Mouse (Mus musculus): ENCODE data around the gene Eloa.
"Not testable (repeated sequence)": the region's sequence is repeated elsewhere in the genome, so short reads cannot be mapped to it uniquely, and the experiment has no call there.

Gene Eloa

DNA sequence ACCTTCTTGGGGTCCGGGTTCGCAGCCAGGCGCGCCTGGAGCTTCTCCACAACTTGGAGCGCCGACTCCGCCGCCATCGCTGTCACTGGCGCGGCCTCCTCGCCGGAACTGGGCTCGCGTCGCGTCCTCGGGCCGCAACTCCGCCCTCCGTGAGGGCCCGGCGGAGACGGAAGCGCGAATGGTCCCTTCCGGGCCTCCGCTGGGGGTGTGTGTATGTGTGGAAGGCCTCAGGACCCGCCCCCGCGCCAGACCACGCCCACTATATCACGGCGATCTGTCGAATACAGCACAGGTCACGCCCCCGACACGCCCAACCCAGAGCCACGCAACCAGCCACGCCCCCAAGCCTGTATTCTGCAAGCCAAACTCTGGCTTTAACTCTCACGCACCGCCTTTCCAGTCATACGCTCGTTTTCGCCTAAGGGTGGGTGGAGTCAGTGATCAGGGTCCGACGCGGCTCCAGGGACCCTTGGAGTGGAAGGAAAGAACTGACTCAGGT, at the start of gene Eloa:
Gene Eloa (minus strand): TSS at position 215 of the 499 bp plus-strand sequence.
- peak; percentile 100 for DNase-seq (ENCODE audit: low spot score in 2 of 2)

DNA sequence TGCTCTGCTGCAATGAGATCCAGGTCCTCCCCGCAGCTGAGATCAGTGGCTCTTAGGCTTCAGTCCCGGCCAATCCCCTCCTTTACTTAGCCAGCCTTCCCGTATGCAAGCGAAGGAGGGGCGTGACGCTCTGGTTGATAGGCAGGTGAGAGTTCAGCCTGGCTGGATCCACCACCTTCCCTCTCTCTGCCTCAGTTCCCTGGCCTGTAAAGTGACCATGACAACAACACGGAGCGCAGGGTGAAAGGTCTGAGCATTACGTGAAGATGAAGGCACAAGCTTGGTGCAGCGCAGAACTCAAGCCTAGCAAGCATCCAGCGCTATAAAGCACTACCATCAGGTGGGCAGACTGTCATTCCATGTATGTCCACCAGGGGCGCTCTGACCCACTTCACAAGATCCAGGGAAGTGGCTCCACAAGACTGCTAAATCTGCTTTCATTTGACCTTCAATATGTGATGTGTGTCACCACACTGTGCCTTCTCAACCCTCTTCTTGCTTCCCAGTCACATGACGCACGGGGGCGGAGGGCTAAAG, 49.7 kb upstream of the Eloa start:
- peak; percentile 79 to 90 for DNase-seq (ENCODE audit: low spot score in 2 of 2)

DNA sequence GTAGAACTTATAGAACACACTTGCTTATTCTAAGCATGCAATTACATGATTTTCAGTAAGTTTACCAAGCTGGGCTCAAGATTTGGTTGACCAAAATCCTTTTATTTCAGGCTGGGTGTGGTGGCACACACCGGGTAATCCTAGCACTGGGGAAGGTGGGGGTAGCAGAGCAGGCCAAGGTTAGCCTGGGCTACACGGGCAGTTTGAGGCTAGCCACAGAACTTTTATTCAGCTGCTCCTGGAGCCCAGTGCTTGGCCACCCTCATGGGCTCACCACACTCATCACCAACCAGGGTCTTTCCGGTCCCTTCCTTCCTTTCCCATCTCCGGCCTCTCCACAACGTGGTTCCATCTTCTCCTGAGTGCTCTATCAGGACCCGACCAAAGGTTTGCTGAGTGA, 49.0 kb upstream of the Eloa start:
- DNase-seq (ENCODE audit: low spot score in 2 of 2), result no peak

DNA sequence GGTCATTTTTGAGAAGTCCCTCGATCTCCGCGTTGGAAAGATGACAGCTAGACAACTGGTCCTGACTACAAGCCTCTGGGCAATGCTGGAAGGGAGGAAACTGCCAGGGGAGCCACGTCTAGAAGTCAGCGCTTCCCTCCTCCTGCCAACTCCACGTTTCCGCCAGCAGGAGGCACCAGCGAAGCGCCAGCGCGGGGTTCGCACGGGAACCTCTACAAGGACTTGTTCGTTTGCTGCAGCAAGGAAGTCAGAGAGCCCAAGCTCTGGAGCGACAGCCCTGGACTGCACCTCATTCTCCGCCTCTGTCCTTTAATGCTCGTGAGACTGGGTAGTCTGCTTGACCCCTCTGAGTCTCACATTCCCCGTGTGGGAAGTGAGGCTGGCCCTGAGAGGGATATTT, 48.4 kb upstream of the Eloa start:
- peak; percentile 81 to 87 for DNase-seq (ENCODE audit: low spot score in 2 of 2)

DNA sequence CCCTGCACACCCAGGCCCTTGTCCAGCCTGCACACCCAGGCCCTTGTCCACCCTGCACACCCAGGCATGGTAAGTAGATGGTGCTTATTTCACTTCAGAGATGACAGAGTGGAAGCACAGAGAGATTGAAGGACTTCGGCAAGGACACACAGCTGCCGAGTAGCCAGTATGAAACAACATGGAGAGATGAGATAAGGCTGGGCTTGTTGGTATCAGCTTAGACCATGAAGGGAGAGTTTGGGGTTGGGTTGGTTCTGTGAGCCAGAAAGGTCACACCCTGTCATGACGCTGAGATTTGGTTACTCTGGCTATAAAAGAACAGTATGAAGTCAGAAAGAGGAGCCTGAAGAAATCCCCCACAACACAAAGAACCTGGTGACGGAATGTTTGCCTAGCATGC, 47.8 kb upstream of the Eloa start:
- no peak for DNase-seq (ENCODE audit: low spot score in 2 of 2)

DNA sequence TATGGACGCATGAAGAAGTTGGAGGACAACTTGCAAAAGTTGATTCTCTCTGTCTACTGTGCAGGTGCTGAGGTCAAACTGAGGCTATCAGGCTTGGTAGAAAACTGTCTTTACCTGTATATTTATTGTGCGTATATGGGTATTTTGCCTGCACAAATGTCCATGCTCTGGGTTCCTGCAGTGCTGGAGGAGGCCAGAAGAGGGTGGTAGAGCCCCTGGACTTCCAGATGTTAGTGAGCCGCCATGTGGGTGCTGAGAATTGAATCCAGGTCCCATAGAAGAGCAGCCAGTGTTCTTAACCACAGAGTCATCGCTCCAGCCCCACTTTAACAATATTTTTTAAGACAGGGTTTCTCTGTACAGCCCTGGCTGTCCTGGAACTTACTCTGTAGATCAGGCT, 41.6 kb upstream of the Eloa start:
- no peak for DNase-seq (ENCODE audit: low spot score in 2 of 2)

DNA sequence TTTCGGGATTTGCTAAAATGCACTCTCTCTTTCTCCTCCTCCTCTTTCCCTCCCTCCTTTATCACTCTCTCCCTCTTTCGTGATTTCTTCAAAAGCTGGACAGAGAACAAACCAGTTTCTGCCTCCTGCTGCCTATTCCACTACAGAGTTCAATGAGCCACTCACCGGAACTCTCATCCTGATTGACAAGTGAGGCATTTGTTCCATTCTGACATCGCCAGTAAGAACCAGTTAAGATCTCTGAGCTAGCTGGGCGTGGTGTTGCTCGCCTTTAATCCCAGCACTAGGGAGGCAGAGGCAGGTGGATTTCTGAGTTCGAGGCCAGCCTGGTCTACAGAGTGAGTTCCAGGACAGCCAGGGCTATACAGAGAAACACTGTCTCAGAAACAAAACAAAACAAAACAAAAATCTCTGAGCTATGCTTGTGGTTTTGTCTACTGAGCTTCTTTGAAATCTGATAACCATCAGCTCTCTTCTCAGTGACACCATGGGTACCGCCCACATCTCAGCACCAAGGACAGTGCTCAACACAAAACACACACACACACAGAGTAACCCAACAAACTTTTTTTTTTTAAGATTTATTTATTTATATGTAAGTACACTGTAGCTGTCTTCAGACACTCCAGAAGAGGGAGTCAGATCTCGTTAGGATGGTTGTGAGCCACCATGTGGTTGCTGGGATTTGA, 38.4 kb upstream of the Eloa start:
- DNase-seq (ENCODE audit: low spot score in 2 of 2), result not testable (repeated sequence)

DNA sequence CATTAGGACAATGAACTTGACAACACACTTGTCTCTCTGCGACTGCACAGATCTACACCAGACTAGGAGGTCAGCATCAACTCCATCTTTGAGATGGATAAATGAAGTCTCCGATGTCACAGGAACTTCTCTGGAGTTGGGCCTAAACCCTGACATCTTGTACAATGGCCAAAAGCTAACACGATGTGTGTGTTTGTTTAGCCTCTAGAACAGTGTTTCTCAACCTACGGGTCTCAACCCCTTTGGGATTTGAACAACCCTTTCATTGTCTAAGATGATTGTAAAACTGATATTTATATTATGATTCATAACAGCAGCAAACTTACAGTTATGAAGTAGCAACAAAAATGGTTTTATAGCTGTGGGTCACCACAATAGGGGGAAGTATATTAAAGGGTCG, 36.4 kb upstream of the Eloa start:
- DNase-seq (ENCODE audit: low spot score in 2 of 2), result no peak

DNA sequence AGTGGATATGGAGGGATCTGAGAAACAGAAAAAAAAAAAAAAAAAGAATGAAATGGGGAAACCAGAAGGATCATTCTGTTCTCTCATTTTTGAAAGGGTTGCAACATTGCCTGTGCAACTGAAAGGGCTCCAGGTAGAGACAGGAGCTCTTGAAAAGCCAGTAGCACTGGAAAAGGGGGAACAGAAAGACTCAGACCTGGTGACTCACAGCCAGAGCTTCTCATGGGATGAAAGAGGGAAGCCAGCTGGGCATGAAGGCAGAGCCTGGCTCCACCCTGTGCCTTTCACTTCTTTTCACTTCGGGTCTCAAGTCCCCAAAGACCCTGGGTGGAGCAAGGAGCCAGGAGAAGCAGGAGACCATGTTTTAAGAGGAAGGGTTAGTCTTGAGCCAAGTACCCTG, 34.5 kb upstream of the Eloa start:
- no peak for DNase-seq (ENCODE audit: low spot score in 2 of 2)

DNA sequence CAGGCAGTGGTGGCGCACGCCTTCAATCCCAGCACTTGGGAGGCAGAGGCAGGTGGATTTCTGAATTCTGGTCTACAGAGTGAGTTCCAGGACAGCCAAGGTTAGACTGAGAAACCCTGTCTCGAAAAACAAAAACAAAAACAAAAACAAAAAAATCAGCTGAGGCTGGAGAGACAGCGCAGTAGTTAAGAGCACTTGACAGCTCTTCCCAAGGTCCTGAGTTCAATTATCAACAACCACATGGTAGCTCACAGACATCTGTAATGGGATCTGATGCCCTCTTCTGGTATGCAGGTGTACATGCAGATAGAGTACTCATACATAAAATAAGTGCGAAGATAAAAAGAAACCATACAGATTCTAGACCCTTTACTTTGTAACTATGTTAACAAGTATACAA, 32.3 kb upstream of the Eloa start:
- no peak for DNase-seq (ENCODE audit: low spot score in 2 of 2)

DNA sequence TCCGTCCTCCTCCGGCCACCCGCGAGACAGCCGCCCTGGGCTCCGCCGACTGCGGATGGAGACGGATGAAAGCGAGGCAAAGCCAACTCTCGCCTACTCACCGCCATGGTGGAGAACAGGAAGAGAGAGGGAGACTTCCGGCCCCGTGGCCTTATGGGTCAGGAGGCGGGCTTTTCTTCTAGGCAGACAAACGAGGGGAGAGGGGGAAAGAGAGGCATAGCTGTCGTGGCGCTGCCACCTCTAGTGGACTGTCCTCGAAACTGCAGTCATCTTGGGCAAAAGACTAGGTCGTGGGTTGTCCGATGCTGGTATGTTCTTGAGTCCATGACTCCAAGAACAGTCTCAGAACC, 31.7 kb upstream of the Eloa start, which contains the start of gene Rpl11:
Gene Rpl11 (minus strand): TSS at position 182 of the 350 bp plus-strand sequence.
- peak; percentile 89 to 90 for DNase-seq (ENCODE audit: low spot score in 2 of 2)

DNA sequence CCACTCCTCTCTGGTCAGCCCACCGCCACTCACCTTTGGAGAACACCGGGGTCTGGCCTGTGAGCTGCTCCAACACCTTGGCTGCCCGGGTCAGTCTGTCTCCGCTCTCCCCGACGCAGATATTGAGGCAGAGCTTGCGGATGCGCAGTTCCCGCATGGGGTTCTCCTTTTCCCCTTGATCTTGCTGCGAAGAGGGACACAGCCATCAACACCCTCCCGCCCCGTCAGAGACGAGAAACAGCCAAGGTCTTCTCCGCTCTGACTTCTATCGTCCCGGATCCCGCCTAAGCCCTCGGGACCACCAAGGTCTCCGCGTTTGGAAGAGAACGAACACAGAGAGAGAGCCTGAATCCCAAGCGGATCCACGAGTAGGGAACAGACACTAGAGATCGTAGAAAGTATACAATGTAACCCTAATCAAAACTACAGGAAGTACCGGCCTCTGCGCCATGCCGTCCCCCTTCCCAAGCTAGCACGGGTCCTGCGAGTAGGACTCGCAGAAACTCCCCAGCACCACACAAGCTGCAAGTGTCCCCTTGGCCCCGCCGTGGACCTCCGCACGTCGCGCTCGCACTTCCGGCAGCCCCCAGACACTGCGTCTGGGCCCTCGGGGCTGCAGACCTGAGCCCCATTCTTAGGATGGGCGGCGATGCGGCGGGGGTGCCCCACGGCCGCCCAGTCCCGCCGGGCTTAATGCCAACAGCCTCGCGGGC, 31.1 kb upstream of the Eloa start:
- no peak for DNase-seq (ENCODE audit: low spot score in 2 of 2)

DNA sequence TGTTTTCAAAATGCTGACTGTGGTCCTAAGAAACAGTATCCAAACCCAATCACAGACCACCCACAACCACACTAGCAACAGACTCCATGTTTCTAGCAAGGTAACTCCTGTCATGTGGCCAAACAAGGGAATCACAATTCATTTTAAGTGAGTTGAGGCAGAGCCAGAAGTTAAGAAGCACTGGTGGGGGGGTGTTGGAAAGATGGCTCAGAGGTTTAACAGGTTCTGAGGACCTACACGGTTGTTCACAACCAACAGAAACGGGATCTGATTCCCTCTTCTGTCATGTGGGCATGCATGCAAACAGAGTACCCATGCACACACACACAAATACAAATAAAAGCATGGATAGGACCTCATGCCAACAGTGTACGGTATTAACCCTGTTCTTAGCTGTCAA, 30.5 kb upstream of the Eloa start:
- no peak for DNase-seq (ENCODE audit: low spot score in 2 of 2)

DNA sequence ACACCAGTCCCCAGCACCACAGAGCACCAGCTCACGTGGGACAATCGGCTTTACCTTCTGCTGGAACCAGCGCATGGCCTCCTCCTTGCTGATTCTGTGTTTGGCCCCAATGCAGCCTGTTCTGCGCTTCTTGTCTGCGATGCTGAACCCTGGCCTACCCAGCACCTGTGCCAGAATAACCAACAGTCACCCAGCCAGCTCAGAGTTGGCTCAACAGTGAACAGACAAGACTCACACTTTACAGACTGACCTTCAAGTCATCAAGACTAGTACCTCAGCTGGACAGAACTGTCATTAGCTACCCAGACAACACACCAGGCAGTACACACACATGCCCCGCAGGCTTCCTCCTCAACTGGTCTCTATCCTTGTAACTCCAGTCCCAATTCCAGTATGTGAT, 28.7 kb upstream of the Eloa start:
- no peak for DNase-seq (ENCODE audit: low spot score in 2 of 2)

DNA sequence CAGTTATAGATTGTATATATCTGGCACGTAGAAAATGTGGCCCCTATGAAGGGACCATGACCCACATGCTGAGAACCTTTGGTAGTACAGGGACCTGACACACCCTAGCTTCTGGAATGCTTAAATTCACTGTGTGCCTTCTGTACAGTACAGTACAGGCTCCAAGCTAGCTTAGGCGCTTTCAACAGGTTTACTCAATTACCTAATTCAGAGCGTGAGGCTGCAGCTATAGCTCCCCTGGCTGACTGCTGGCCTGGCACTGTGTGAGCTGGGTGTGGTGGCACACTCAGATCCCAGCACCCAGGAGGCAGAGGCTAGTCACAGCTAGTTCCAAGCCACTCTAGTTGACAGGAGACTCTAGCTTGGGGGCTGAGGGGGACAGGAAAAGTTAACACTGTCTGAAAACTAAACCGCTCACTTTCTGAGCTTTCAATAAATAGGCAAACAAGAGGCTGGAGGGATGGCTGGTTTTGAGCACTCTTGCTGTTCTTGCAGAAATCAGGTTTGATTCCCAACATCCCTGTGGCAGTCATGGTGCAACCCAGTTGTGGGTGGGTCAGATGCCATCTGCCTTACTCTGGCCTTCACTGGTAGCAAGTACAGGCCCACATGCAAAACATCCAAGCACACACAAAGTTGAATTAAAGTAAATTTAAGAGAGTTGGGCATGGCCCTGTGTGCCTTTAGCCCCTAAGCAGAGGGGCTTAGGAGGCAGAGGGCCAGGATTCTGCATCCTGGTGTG, 26.9 kb upstream of the Eloa start:
- DNase-seq (ENCODE audit: low spot score in 2 of 2), result no peak

DNA sequence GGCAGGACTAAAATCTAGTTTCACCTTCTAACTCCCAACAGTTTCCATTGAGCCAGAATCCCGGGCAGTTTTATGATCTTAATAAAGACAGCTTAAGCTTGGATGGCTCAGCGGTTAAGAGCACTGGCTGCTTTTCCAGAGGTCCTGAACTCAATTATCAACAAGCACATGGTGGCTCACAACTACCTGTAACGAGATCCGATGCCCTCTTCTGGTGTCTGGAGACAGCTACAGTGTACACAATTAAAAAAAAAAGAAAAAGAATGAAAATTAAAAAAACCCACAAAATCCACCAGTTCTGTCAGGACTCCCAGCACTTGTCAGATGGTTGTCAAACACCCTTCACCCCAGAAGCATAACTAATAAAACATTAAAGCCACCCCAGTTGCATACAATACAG, 26.1 kb upstream of the Eloa start:
- peak in 1 of 2 experiments; percentile 2 for DNase-seq (ENCODE audit: low spot score in 2 of 2)

DNA sequence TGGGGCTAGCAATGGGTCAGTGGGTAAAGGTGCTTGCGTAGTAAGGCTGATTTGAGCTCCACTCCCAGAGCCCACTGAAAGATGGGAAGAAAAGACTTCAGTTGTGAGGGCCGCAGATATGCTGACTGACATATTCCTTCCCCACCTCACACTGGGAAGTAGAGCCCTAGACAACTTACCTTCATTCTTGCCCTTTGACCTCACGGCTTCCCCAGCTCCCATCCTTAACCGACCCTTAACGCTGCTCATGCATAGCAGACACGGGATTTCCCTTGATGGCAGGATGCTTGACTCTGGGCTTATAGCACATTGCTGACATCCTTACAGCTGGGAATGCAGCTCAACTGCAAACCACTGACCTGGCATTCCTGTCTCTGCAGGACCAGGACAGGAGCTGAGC, 25.3 kb upstream of the Eloa start:
- no peak for DNase-seq (ENCODE audit: low spot score in 2 of 2)

DNA sequence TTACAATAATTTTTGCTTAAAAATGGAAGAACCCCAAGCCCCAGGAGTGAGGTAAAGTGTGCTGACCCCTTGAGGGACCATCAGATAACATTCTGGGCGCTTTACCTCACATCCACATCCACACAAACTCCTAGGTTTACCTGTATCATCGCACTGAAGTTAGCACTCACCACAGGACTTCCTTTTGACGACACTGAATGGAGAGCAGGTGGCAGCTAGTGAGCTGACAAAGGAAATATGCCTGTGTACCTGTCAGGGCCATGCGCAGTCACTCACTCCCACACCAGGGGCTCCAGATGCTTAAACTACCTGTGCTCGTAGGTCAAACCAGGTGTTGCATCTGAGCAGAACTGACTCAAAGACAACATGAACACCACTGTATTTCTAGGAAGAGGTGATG, 23.5 kb upstream of the Eloa start:
- DNase-seq (ENCODE audit: low spot score in 2 of 2), result peak in 1 of 2 experiments; percentile 27

DNA sequence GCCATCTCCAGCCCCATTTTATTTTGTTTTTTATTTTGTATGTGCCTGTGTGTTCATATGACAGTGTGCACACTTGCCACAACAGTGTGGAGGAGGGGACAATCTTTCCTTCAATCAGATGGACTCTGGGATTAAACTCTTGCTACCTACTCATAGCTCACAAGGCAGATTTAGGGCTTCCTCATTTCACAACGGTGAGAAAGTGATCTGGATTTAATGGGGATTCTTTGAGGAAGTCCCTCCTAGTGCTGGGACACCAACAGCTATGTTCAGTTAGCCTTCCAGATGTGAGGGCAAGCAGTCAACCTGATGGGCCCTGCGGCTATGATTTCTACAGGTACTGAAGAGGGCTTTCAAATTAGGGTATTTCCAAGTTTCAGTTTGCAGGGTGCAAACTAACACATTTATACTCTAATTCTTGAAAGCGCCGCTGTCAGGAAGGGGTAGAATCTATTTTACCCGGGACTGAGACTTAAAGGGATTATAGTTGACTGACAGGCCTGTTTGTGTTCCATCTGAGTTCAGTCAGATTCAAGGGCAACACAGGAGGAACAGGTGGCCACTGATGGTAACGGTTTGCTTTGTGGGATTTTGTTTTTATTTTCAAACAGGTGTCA, 22.3 kb upstream of the Eloa start:
- DNase-seq (ENCODE audit: low spot score in 2 of 2), result peak in 1 of 2 experiments; percentile 35

DNA sequence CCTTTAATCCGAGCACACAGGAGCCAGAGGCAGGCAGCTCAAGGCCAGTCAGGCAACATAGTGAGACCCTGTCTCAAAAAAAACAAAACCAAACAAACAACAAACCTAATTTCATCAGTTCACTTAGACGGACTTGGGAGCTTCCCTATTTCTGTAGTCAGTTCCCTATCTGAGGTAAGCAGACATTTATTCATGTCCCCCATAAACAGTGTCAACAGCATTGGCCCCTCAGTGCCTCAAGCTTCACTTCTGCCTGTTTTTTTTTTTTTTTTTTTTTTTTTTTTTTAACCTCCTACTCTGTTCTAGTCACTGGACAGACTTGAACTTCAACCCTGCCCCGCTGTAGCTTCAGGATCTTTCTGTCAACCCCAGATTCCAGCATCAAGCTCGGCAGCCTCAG, 13.5 kb upstream of the Eloa start:
- no peak for DNase-seq (ENCODE audit: low spot score in 2 of 2)

DNA sequence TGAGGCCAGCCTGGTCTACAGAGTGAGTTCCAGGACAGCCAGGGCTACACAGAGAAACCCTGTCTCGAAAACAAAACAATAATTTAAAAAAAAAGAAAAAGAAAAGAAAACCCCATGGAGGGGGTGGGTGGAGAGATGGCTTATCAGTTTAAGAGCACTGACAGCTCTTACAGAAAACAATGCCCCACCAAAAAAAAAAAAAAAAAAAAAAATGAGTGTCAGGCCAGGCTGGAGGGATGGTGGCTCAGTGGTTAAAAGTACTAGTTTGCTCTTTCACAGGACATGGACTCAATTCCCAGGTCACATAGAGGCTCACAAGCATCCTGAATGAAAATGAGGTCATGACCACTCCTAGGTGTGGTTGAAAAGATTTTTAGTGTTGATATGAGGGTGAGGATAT, 11.7 kb upstream of the Eloa start:
- DNase-seq (ENCODE audit: low spot score in 2 of 2), result no peak

All from thymus, postnatal 10 days (tissue).